Mouse (Mus musculus) liver, embryonic 14.5 days (tissue): ENCODE results near the gene Enah. TPM values are rescaled to one million over a fixed set of nuclear protein-coding genes. Genes with fewer than 3 reads are reported as not detected.

Experiments used
- ATAC-seq: fragments of 200-750 bp; cut with Nextera tagmentation; 2 replicates; pipeline ENCODE4 v1.8.0; 2017; ENCODE audit warnings: moderate number of reproducible peaks, mild to moderate bottlenecking, moderate library complexity; ENCODE audit not compliant: insufficient read depth
- DNase-seq, 3 experiments: peaks; one replicate each; pipeline ENCODE4 v3.0.0-alpha.2; 2012 to 2013; ENCODE audit warnings: low read depth in 3 of 3, low spot score in 3 of 3
- H3K27ac ChIP-seq: fragments of 300-500 bp; sonication (generic); 2 replicates; pipeline ENCODE4 v1.5.1; 2014; ENCODE audit warnings: moderate library complexity, mild to moderate bottlenecking, control low read depth, inconsistent platforms
- H3K27me3 ChIP-seq: fragments of 300-500 bp; sonication (generic); 2 replicates; pipeline ENCODE4 v1.6.1; 2014; ENCODE audit warnings: mild to moderate bottlenecking, low read length, moderate library complexity; ENCODE audit not compliant: control insufficient read depth, insufficient read depth
- H3K36me3 ChIP-seq: fragments of 300-500 bp; sonication (generic); replicated peaks from 2 replicates; pipeline ENCODE4 v1.6.1; 2014; ENCODE audit warnings: low read depth; ENCODE audit not compliant: control insufficient read depth, insufficient read depth
- H3K4me1 ChIP-seq, 2 experiments: fragments of 200-500 bp in 1 of 2; fragments of 300-500 bp in 1 of 2; sonication (generic) in 1 of 2; replicated peaks; 2 replicates each; pipeline ENCODE4 v1.6.1; 2012 to 2014; ENCODE audit warnings: antibody characterized with exemption in 1 of 2, inconsistent platforms in 1 of 2, low read length in 1 of 2; ENCODE audit not compliant: control insufficient read depth in 2 of 2, insufficient read depth in 2 of 2
- H3K4me2 ChIP-seq: fragments of 300-500 bp; sonication (generic); 2 replicates; pipeline ENCODE4 v1.6.1; 2014; ENCODE audit warnings: low read depth, mild to moderate bottlenecking, control low read depth, moderate library complexity
- H3K4me3 ChIP-seq, 2 experiments: fragments of 200-500 bp in 1 of 2; fragments of 300-500 bp in 1 of 2; sonication (generic) in 1 of 2; 2 replicates each; pipeline ENCODE4 v1.5.1; 2012 to 2014; ENCODE audit warnings: low read depth in 2 of 2, low read length in 2 of 2, mild to moderate bottlenecking in 2 of 2, control low read depth in 1 of 2, inconsistent platforms in 1 of 2, moderate library complexity in 1 of 2; ENCODE audit not compliant: insufficient read depth in 1 of 2
- H3K9ac ChIP-seq: fragments of 300-500 bp; sonication (generic); replicated peaks from 2 replicates; pipeline ENCODE4 v1.6.1; 2014; ENCODE audit warnings: mild to moderate bottlenecking, control low read depth, moderate library complexity
- H3K9me3 ChIP-seq: fragments of 300-500 bp; sonication (generic); 2 replicates; pipeline ENCODE4 v1.6.1; 2016; ENCODE audit warnings: low read length, mixed read lengths; ENCODE audit not compliant: control insufficient read depth
- CTCF ChIP-seq: IDR thresholded peaks from 2 replicates; pipeline ENCODE4 v1.5.1; 2016; ENCODE audit warnings: antibody characterized with exemption, low read depth, control low read depth
- EP300 ChIP-seq: IDR thresholded peaks from 2 replicates; pipeline ENCODE4 v1.6.1; 2016; ENCODE audit warnings: antibody characterized with exemption, low read depth
- WGBS: fragments of 180-500 bp; shearing (Covaris S2); extraction: QIAGEN DNeasy Blood & Tissue Kit; methylation state at CpG from one replicate; pipeline ENCODE4 v1.1.7; 2014; ENCODE audit not compliant: insufficient replicate concordance; 5-methylcytosine and 5-hydroxymethylcytosine counted together
- polyA plus RNA-seq, 2 experiments: library from polyadenylated mRNA; depleted of rRNA in 1 of 2; stranded (reverse) in 1 of 2; unstranded in 1 of 2; fragments of >200 nt; fragmentation: Nextera tagmentation in 1 of 2; extraction: Ambion mirVana in 1 of 2; gene quantifications; 2 replicates each; pipeline versions ENCODE4 v1.2.1 to v1.2.3; 2012 to 2014

Enah gene
- polyA plus RNA-seq, 2 experiments = 0.44 to 0.99 TPM

GRCm38 (mm10) chr1:181974897-181975296 lies 44.9 kb downstream of the Enah start:
- no peak overlapping the region for H3K9ac ChIP-seq
- no peak overlapping the region for H3K4me2 ChIP-seq
- ATAC-seq (no peak), DNase-seq (no peak)
- H3K4me3 ChIP-seq = no peak overlapping the region
- TF ChIP-seq EP300 = no peak
- TF ChIP-seq CTCF = no peak
- H3K36me3 ChIP-seq = no peaks in the 10 kb centered on the region
- no peak overlapping the region for H3K27ac ChIP-seq
- 0 out of 4 replicates have a peak, but pooled peaks cover 0 to 2% of the 10 kb centered on the region in 2 experiments for H3K4me1 ChIP-seq
- H3K9me3 ChIP-seq = no peaks in the 10 kb centered on the region
- H3K27me3 ChIP-seq = no peaks in the 10 kb centered on the region

GRCm38 (mm10) chr1:181965277-181965676 lies 54.5 kb downstream of the Enah start:
- WGBS = 68% methylated on average over 1 of the region's 1 CpGs

GRCm38 (mm10) chr1:181963827-181964226 lies 56.0 kb downstream of the Enah start:
- Histone ChIP-seq H3K36me3 (no peaks in the 10 kb centered on the region), H3K4me3 (no peak overlapping the region), H3K4me2 (no peak overlapping the region), H3K27me3 (no peaks in the 10 kb centered on the region), H3K9ac (no peak overlapping the region), H3K27ac (no peak overlapping the region), H3K9me3 (no peaks in the 10 kb centered on the region), H3K4me1 (no peaks in the 10 kb centered on the region)
- ATAC-seq (no peak), DNase-seq (no peak)
- TF ChIP-seq CTCF = no peak
- WGBS = 70% methylated on average over 3 of the region's 3 CpGs

More at GRCm38 (mm10) chr1:181965277-181965676, 54.5 kb downstream of the Enah start:
- Histone ChIP-seq H3K4me3 (no peak overlapping the region), H3K9me3 (no peaks in the 10 kb centered on the region), H3K36me3 (no peaks in the 10 kb centered on the region), H3K9ac (no peak overlapping the region), H3K27me3 (no peaks in the 10 kb centered on the region), H3K4me2 (no peak overlapping the region), H3K27ac (no peak overlapping the region), H3K4me1 (no peaks in the 10 kb centered on the region)
- ATAC-seq (no peak), DNase-seq (no peak)
- no peak for TF ChIP-seq EP300
- TF ChIP-seq CTCF = no peak

GRCm38 (mm10) chr1:181963351-181963750 lies 56.4 kb downstream of the Enah start:
- H3K27me3 ChIP-seq = no peaks in the 10 kb centered on the region
- H3K27ac ChIP-seq = no peak overlapping the region
- H3K4me1 ChIP-seq = no peaks in the 10 kb centered on the region
- H3K9me3 ChIP-seq = no peaks in the 10 kb centered on the region
- H3K36me3 ChIP-seq = no peaks in the 10 kb centered on the region
- H3K4me2 ChIP-seq = no peak overlapping the region
- DNase-seq = no peak
- TF ChIP-seq CTCF = no peak
- no peak for TF ChIP-seq EP300
- 77% methylated on average over 4 of the region's 4 CpGs for WGBS
- H3K4me3 ChIP-seq = no peak overlapping the region
- ATAC-seq = no peak
- no peak overlapping the region for H3K9ac ChIP-seq

GRCm38 (mm10) chr1:181960383-181960782 lies 59.4 kb downstream of the Enah start:
- Histone ChIP-seq H3K4me1 (no peaks in the 10 kb centered on the region), H3K9me3 (no peaks in the 10 kb centered on the region), H3K4me3 (no peak overlapping the region), H3K4me2 (no peak overlapping the region), H3K27ac (no peak overlapping the region), H3K9ac (no peak overlapping the region), H3K27me3 (no peaks in the 10 kb centered on the region), H3K36me3 (no peaks in the 10 kb centered on the region)
- WGBS = 63% methylated on average over 3 of the region's 3 CpGs
- ATAC-seq (no peak), DNase-seq (no peak)
- TF ChIP-seq EP300 = no peak
- no peak for TF ChIP-seq CTCF
